Mouse (Mus musculus) cerebellum, adult 9-10 months (tissue): Measurements from ENCODE around the gene Samd1.
A peak's percentile ranks its signal among the peaks of the same experiment; 100 is the strongest.
"Not testable (repeated sequence)": the region's sequence is repeated elsewhere in the genome, so short reads cannot be mapped to it uniquely, and the experiment has no call there.

ENCODE experiments used
- DNase-seq: peaks from one replicate; pipeline ENCODE4 v3.0.0; 2022

Gene Samd1

GRCm38 (mm10) chr8:83997511-83998141 is at the start of gene Samd1:
Samd1 (plus strand) TSS chr8:83997672.
- DNase-seq: peak; percentile 57

- no peak for DNase-seq
These were observed 42.7 kb upstream of the Samd1 start for GRCm38 (mm10) chr8:83954749-83955105.

- DNase-seq: peak; percentile 100
These were observed 42.1 kb upstream of the Samd1 start, which contains the start of the genes Gm10644 and Asf1b for GRCm38 (mm10) chr8:83955106-83955957. Gm10644 (minus strand) TSS chr8:83955205. Asf1b (plus strand) TSS chr8:83955507.

GRCm38 (mm10) chr8:83955958-83956218 is 41.6 kb upstream of the Samd1 start:
- DNase-seq: no peak

GRCm38 (mm10) chr8:83956789-83957188 is 40.7 kb upstream of the Samd1 start:
- DNase-seq: no peak

GRCm38 (mm10) chr8:83964015-83964765 is 33.3 kb upstream of the Samd1 start:
- DNase-seq: no peak

GRCm38 (mm10) chr8:83967701-83968100 is 29.8 kb upstream of the Samd1 start:
- no peak for DNase-seq

- no peak for DNase-seq
These were observed 26.4 kb upstream of the Samd1 start for GRCm38 (mm10) chr8:83971121-83971520.

- no peak for DNase-seq
These were observed 25.8 kb upstream of the Samd1 start for GRCm38 (mm10) chr8:83971661-83972060.

- DNase-seq: peak; percentile 99
These were observed 25.0 kb upstream of the Samd1 start, which contains the start of gene Prkaca for GRCm38 (mm10) chr8:83972150-83973120. Prkaca (plus strand) TSS chr8:83972993.

GRCm38 (mm10) chr8:83973161-83974031 is 24.1 kb upstream of the Samd1 start:
- peak; percentile 68 for DNase-seq

GRCm38 (mm10) chr8:83974521-83974920 is 23.0 kb upstream of the Samd1 start:
- DNase-seq: no peak

GRCm38 (mm10) chr8:83976101-83976630 is 21.3 kb upstream of the Samd1 start:
- no peak for DNase-seq

GRCm38 (mm10) chr8:83976779-83977350 is 20.6 kb upstream of the Samd1 start:
- no peak for DNase-seq

- DNase-seq: no peak
These were observed 19.8 kb upstream of the Samd1 start for GRCm38 (mm10) chr8:83977646-83978045.

GRCm38 (mm10) chr8:83978200-83978599 is 19.3 kb upstream of the Samd1 start:
- DNase-seq: no peak

GRCm38 (mm10) chr8:83980250-83980649 is 17.2 kb upstream of the Samd1 start:
- DNase-seq: peak; percentile 31

- DNase-seq: peak; percentile 39
These were observed 16.6 kb upstream of the Samd1 start for GRCm38 (mm10) chr8:83980845-83981244.

GRCm38 (mm10) chr8:83981533-83981932 is 15.9 kb upstream of the Samd1 start:
- no peak for DNase-seq

GRCm38 (mm10) chr8:83982449-83982848 is 15.0 kb upstream of the Samd1 start:
- DNase-seq: no peak

GRCm38 (mm10) chr8:83983222-83983621 is 14.2 kb upstream of the Samd1 start:
- DNase-seq: not testable (repeated sequence)
